Mouse (Mus musculus): ENCODE measurements around the gene Fam219a.

The Fam219a gene

DNA sequence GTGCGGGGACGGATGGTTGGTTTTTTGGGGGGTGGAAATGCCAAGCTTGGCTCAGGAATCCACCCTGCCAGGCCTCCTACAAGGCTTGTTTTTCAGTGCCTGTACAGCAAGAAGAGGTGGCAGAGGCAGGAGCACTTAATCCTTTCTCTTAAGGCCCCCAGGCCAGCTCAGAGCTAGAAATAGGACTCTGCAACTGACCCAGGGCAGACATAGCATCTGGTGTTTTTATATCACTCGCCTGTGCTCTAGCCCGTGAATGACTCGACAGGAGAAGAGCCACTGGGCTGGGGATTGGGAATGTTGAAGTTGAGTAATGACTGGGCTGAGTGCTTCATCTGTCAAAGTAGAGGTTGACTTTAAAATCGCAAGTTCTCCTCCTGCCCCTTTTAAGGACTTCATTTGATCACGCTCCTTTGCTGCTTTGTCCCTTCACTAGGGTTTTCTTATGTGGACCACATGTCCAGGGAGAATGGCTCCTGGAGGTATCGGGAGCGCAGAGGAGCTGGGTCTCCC, 91.6 kb downstream of the Fam219a start:
- no peak for DNase-seq (ENCODE audit: low read depth in 2 of 2, low spot score in 2 of 2)

DNA sequence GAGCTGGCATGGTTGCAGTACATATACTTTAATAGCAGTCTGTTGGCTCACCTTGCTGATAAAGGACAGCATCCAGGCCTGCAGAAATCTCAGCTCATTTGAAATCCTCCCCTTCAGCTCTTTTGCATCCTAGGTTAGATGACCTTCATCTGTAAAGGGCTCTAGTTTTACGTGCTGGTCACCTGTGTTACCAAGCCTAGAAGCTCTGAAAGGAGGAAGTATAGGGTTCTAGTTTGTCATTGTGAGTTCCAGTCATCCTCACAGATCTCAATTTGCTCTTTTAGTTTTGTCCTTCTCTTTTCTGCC, 98.0 kb downstream of the Fam219a start:
- DNase-seq (ENCODE audit: low read depth in 2 of 2, low spot score in 2 of 2): no peak

DNA sequence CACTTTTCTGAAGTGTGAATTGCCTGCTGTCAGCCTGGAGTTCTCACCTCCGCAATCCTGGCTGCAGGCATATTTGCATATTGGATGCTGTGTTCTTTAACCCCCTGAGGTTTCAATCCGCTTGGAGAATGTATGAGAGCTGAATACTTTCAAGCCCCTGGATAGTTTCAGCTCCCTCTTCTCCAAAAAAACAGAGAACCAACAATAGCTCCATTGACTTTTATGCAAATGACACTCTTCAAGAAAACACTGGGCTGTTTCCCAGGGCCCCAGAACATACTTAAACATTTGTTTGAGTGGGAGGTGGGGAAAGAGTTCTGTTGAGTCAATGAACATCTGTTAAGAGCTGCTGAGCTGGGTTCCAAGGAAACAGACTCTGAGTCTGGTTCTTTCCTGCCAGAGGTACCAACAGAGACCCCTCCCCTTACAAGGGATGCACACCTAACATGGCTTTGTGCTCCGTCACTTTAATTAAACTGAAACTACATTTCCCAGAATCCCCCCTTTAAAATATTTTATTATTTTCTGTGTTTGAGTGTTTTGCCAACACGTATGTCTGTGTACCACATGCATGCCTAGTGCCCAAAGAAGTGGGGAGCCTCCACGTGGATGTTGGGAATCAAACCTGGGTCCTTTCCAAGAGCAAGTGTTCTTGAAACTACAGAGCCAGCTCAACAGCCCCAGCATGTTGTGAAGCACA, 98.5 kb downstream of the Fam219a start:
- no peak for DNase-seq (ENCODE audit: low read depth in 2 of 2, low spot score in 2 of 2)

DNA sequence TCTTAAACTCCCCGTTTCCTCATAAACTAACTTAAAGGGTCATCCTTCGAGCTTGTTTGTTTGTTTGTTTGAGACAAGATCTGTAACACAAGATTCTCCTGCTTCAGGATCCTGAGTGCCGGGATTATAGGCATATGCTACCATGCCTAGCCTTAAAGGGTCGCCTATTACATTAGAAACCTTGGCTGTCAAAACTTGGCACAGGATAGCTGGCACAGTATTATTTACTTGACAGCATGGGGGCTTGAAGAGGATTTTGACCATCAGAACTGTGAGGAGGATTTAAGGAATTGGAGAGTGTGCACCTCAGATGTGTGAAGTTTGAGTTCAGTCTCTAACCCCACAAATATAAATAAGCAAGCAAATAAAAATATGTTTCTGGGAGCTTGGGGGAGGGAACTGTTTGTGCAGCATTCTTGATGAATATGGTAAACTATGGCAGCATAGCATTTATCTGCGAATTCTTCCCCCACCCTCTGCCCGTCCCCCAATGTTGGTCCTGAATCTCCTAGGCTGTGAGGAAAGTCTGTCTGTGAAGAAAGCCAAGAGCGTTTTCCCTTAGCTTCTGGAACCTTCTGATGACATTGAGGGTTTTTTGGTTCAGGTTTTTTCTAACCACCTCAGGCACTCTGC, 99.2 kb downstream of the Fam219a start:
- no peak for DNase-seq (ENCODE audit: low read depth in 2 of 2, low spot score in 2 of 2)

DNA sequence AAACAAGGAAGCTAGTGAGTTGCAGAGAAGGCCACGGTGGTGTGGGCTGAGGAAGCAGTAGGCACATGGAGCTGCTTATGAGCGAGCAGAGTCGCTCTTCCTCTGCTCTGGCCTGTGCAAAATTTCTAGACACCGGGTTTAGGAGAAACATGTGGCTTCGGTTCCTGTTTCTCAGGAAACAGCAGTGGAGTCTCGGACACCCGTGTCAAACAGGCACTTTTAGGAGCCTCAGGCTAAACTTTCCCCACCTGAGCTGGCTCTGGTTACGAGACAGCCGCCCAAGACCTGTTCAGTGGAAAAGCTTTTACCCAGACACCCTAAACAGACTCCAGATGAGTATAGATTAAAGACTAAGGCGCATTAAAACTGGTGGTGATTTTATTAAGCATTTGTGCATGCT, 100.1 kb downstream of the Fam219a start:
- no peak for DNase-seq (ENCODE audit: low read depth in 2 of 2, low spot score in 2 of 2)

DNA sequence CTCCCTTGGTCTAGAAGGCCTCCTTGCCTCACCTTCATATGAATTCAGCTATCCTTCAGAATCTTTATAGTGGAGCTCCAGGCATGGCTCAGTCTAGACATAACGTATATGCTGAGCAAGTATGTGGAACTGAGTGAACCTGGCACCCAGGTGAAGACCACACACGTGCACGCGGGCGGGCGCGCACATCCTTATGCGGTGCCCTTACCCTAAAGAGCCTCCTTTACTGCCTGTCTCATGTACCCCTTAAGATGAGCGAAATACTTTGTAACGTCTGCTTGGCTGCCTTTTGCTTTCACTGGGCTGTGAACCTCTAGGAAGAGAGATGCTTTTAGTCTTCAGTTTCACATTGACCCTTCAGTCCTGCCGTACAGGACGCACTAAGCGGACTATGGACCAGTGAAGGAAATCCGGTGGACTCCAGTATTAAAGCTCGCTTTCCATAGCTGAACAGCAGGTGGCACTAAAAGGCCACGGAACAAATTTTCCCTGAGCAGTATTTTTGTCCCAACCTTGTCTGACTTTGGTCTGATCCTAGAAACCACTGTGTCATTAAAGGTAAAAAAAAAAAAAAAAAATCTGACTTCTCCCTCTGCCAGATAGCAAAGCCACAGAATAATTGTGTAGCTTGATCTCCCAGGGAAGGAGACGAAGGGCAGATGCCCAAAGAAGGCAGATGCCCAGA, 100.8 kb downstream of the Fam219a start:
- DNase-seq (ENCODE audit: low read depth in 2 of 2, low spot score in 2 of 2): peak in 1 of 2 experiments; percentile 10

Data from CD8-positive naive resting alpha-beta T cell, adult 2 months (primary cell).